Mouse (Mus musculus): ENCODE data around the gene Plekhm1.
"Not testable (repeated sequence)": the region's sequence is repeated elsewhere in the genome, so short reads cannot be mapped to it uniquely, and the experiment has no call there.

The Plekhm1 gene

DNA sequence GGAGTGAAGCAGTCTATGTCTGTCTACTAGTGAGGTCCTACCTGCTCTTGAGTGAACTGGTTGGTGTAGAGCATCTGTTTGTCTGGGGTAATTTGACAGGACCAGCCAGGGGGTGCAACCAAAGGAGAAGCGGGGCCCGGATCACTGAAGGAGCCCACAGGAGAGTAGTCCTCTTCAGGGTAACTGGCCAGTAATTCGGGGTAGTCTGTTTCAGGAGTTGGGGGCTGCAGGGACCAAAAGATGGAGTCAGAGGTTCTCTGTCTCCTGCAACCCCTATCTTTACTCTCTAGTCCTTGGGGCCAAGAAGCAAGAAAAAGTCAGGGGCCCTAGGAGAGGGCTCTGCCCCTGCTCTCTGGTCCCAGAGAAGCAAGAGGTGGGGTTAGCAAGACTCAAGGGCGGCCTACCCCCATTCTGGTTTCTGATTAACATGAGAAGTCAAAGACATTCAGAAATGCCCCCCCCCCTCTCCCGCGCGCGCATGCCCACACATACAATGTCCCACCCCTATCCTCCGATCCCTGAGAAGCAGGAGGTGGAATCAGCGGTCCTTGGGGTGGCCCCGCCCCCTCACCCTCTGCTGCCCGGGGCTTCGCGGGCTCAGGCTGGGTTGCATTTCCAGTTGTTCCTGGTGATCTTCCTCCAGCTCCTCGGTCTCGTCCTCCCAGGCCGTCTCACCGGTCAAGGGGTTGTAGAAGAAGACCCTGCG is 72.9 kb downstream of the Plekhm1 start:
- DNase-seq (ENCODE audit: low spot score) = no peak

GRCm38 (mm10) chr11:103338671-103339070 is 73.8 kb downstream of the Plekhm1 start:
- no peak for DNase-seq (ENCODE audit: low spot score)

GRCm38 (mm10) chr11:103338119-103338518 is 74.4 kb downstream of the Plekhm1 start:
- DNase-seq (ENCODE audit: low spot score) = no peak

- DNase-seq (ENCODE audit: low spot score) = no peak
These were observed 75.3 kb downstream of the Plekhm1 start for GRCm38 (mm10) chr11:103337180-103337579.

- DNase-seq (ENCODE audit: low spot score) = no peak
These were observed 76.9 kb downstream of the Plekhm1 start for GRCm38 (mm10) chr11:103335561-103335960.

DNA sequence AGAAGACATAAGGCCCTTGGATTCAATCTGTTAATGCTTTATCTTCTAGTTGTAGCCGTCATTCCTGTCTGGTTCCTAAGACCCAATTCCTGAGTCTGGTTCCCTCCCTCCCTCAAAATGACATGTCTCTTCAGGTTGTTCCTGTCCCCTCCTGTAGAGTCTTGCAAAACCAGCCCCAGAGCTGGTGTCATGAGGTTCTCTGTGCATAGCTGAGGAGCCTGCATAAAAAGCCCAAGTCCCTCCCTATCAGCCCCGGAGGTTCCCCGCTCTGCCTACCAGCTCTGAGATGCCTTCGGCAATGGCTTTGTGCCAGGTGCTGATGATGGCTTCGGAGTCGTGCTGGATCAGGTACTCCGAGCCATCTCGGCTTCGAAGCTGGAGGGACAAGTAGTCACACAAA is 77.6 kb downstream of the Plekhm1 start:
- no peak for DNase-seq (ENCODE audit: low spot score)

- DNase-seq (ENCODE audit: low spot score) = peak; percentile 75
These were observed 78.6 kb downstream of the Plekhm1 start for GRCm38 (mm10) chr11:103333719-103334398.

GRCm38 (mm10) chr11:103332890-103333651 is 79.4 kb downstream of the Plekhm1 start:
- DNase-seq (ENCODE audit: low spot score) = no peak

DNA sequence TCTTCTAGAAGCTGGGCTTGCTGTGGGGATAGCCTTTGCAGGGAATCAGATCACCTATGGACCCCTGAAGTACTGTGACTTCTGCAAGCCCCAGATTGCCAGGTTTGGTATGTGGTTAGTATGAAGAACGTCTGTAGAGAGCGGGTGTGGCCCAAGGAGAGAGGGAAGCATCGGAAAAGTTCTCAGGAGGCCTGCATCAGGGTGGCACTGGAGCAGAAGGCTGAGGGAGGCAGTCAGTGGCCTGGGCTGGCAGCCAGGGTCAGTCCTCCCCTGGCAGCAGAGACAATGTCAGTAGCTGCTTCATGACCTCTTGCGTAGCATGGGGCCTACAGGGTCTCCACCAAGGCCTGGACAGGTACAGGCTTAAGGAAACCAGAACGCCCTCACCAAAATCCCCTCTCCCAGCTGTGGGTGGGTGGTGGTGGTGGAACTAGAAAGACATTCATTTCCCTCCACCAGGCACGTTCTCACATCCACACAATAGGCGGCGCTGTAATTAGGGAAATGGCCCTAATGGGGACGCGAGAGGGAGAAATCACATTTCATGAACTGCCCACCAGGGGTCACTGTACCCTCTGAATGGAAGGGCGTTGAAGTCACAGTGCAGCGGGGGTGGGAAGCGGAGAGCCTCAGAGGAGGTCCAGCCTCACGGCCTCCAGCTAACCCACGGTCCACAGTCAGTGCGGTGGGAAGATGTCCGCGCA is 80.1 kb downstream of the Plekhm1 start:
- DNase-seq (ENCODE audit: low spot score) = peak; percentile 95

DNA sequence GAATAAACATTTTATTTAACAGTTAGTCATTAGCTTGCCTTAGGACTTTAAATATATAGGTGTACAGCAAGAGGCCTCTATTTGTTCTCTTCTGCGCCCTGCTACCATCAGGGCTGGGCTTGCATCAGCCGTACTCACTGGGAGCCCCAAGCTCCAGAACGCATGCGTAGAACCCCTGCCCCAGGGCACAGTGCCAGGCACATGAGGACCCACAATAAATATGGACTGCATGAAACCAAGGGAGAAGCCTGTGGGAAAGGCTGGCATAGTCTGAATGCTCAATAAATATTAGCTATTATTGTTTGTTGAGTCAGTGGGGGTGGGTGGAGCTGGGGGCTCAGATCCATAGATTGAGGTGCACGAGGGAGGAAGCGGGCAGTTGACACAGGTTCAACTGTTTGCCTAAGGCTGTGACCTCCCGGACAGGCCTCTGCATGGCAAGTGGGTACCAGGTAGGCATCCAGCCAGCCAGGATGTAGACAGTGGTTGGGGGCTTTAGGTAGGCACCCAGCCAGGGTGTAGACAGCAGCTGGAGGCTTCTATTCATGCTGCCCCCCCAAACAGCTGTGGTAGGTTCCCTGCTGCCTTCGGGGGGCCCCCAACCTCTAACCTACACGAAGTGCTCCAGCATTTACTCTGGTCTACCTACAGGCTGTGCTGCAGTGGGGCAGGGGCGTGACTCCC is 80.8 kb downstream of the Plekhm1 start:
- DNase-seq (ENCODE audit: low spot score) = no peak

DNA sequence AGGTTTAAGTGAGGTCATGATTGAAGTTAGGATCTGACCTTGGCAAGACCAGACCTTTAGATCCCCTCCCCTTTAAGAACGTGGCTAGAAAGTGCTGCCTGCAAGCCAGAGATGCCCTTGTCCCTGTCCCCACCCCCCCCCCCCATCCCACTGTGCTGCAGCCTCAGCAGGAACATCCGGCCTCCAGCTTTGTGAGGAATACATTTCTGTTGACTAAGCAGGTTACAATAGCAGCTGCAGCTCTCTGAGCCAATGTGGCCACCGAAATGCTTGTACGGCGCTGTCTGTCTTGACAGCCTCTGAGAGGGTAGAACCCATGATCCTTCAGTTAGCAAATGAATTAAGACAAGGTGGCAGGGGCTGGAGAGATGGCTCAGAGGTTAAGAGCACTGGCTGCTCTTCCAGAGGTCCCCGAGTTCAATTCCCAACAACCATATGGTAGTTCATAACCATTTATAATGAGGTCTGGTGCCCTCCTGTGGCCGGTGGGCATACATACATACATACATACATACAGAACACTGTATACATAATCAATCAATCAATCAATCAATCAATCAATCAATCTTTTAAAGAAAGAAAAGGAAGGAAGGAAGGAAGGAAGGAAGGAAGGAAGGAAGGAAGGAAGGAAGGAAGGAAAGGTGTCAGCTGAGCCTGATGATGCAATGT is 81.7 kb downstream of the Plekhm1 start:
- DNase-seq (ENCODE audit: low spot score) = no peak

DNA sequence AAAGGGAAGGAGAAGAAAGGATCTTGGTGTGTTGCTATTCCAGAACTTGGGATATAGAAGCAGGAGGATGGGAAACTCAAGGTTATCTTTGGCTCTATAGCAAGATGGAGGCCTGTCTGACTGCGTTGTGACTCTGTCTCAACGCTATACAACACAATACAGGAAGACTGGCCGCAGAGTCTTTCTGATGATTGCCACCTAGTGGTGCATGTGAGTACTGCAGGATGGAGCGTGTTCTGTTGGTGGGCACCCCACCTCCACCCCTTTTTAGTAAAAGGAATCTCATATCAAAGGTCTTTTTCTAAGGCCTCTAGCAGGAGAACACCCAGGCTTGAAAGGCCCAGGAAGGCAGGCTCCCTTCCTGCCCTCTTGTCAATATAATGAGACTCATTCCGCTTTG is 85.5 kb downstream of the Plekhm1 start:
- DNase-seq (ENCODE audit: low spot score) = peak; percentile 90

- peak; percentile 84 for DNase-seq (ENCODE audit: low spot score)
These were observed 87.3 kb downstream of the Plekhm1 start for GRCm38 (mm10) chr11:103325172-103325571.

GRCm38 (mm10) chr11:103324723-103325122 is 87.8 kb downstream of the Plekhm1 start:
- no peak for DNase-seq (ENCODE audit: low spot score)

DNA sequence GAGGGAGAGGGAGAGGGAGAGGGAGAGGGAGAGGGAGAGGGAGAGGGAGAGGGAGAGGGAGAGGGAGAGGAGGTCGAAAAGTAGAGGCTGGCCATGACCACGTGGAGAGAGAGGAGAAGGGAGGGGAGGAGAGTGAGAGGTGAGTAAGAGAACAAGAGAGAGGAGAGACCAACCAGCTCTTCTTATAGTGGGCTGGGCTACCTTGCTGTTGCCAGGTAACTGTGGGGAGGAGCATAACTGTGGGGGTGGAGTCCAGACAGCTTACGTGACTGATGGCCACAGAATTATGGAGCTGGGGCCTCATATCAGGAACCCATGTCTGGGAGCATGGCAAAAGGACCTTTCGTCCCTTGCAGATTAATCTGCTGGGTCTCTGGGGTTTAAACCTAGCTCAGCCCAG is 89.7 kb downstream of the Plekhm1 start:
- DNase-seq (ENCODE audit: low spot score) = not testable (repeated sequence)

GRCm38 (mm10) chr11:103320646-103321045 is 91.8 kb downstream of the Plekhm1 start:
- DNase-seq (ENCODE audit: low spot score) = no peak

DNA sequence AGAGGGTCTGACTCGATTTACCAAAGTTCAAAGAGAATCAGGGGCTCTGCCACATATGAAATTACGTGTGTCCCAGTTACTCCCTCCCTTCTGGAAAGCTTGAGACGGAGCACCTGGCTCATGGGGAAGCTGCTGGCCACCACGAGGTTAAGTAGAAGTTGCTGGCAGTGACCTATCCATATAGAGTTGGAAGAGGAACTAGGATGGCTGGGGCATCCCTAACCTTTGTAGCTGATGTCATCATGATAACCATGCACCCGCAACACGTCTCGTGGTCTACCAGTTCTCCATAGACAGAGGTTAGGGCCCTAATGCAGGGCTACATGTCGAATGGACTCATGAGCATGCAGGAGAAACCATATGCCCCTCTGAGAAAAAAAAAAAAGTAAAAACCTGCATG is 92.3 kb downstream of the Plekhm1 start:
- DNase-seq (ENCODE audit: low spot score) = no peak

DNA sequence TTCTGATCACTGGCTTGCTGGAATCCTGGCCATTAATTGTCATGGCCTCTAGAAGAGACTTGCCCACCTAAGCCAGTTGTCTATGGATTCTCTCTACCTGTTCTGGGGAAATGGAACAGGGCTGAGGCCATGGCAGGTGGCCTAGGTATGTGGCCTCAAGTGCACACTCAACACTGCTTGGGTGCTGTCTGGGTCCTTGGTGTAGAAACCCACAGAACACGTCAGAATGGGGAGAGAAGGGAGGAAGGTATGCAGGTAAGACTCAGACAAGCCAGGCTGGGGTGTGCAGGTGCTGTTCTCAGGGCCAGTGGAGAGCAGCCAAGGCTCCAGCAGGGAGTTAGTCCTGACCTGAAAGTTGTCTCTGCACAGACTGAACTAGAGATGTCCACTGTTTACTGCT is 94.4 kb downstream of the Plekhm1 start:
- no peak for DNase-seq (ENCODE audit: low spot score)

- no peak for DNase-seq (ENCODE audit: low spot score)
These were observed 97.1 kb downstream of the Plekhm1 start for GRCm38 (mm10) chr11:103315379-103315778.

GRCm38 (mm10) chr11:103314736-103315374 is 97.6 kb downstream of the Plekhm1 start:
- DNase-seq (ENCODE audit: low spot score) = no peak

Data from embryo, embryonic 10.5 days (tissue).